Mouse (Mus musculus): ENCODE results near the gene Nrxn1. TPM values are rescaled to one million over a fixed set of nuclear protein-coding genes. Genes with fewer than 3 reads are reported as not detected.

The Nrxn1 gene
- polyA plus RNA-seq, 1 experiment, result not detected

- no peak for TF ChIP-seq GATA1 (IDR thresholded peaks at IDR 0.05; ENCODE audit: low read length)
These were observed 295.9 kb downstream of the Nrxn1 start for GRCm38 (mm10) chr17:90796974-90797373.

DNA sequence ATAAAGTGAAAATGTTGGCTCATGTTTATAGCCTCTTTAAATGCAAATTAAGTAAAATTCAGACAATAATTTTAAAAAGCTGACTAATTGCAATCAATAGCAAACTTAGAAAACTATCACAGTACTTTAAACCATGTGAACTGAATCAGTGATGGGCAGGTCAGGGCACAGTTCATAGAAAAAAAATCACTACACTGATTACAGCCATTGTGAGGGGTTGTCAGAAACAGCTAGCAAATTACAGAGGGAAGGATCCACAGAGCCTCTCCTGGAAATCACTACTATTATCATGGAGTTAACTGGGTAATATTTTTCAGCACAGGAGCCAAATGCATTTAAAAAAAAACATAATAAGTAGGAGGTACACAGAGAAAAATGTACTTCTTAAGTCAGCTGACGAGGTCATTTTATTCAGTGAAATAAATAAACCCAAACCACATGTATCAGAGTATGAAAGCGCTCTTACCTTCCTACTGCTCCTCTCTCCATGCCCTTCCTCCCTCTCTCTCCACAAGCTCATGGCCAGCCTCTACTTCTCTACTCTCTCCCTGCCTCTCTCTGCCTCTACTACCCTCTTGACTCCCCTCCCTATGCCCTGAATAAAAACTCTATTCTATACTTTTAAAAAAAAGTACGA lies 304.3 kb downstream of the Nrxn1 start:
- TF ChIP-seq GATA1 (IDR thresholded peaks at IDR 0.05; ENCODE audit: low read length), result no peak

GRCm38 (mm10) chr17:90788040-90788439 lies 304.8 kb downstream of the Nrxn1 start:
- TF ChIP-seq GATA1 (IDR thresholded peaks at IDR 0.05; ENCODE audit: low read length), result no peak

- TF ChIP-seq GATA1 (IDR thresholded peaks at IDR 0.05; ENCODE audit: low read length), result no peak
These were observed 305.6 kb downstream of the Nrxn1 start for GRCm38 (mm10) chr17:90787121-90787788.

- no peak for TF ChIP-seq GATA1 (IDR thresholded peaks at IDR 0.05; ENCODE audit: low read length)
These were observed 312.4 kb downstream of the Nrxn1 start for GRCm38 (mm10) chr17:90780481-90780880.

DNA sequence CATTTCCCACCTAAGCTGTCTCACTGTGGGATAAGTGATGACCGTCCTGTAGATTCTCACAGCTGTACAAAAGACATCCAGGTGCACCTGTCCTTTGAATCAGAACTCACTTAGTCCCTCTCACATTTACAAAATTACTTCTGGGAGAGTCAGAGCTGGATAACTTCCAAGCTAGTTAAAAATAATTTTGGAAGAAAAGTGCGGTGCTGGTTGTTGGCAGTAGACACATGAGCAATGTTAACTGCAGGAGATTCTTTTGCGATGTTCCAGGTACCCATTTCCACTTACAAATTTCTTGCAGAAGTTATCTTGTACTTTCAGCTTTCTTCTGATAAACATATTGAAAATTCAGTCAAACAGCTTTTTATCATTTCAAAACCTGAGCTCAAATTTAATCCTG lies 317.5 kb downstream of the Nrxn1 start:
- no peak for TF ChIP-seq GATA1 (IDR thresholded peaks at IDR 0.05; ENCODE audit: low read length)

DNA sequence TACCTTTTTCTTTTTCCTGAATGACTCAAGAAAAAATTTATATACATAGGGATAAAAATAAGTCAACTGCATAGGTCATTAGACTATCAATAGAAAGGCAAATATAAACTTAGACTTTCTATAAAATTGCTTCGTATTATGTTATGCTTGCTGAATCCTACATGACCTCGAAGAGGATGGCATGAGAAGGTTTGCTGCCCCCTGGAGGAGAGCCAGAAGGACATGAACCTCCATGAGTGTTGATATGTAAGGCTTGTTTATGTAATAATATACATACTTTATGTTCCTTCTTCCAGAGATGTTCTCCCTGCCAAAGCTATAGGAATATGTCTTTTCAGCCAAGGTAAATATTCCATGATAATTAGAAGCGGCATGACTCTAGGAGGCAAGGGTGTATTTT lies 319.6 kb downstream of the Nrxn1 start:
- TF ChIP-seq GATA1 (IDR thresholded peaks at IDR 0.05; ENCODE audit: low read length), result no peak

DNA sequence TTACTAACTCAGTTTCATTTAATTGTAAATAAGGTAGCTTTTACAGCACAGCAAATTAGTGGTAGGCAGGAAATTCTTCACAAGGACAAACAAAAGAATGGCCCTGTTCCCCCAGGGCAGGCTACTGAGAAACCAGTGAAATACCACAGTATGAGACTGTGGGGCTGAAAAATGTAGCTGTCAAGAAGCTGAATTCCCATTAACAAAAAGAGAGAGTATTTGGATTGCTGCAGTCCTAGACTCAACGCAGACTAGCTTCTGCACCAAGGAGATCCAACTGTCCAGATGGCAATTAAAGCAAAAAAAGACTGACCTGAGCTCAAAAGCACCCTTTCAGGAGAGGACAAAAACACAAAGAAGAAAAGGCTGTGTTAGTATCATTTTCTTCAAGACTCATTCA lies 324.7 kb downstream of the Nrxn1 start:
- no peak for TF ChIP-seq GATA1 (IDR thresholded peaks at IDR 0.05; ENCODE audit: low read length)

DNA sequence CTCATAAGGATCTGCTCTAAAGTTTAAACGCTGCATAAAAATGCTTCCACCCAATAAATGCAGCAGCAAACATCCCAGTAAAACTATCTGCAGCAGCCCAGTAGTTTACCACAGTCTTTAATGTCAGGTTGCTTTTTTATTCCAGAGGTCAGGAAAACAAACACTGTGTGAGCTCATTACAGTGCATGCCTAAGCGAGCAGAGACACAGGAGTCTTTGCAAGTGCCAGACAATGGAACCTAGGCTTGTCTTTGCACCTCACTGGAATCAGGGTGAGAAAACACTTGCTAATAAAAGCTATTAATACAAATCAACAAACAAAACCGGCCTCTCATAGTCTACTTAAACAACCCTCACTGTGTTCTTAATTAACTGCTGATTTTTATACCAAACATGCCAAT lies 365.7 kb downstream of the Nrxn1 start:
- TF ChIP-seq GATA1 (IDR thresholded peaks at IDR 0.05; ENCODE audit: low read length), result no peak

GRCm38 (mm10) chr17:90704773-90705172 lies 388.1 kb downstream of the Nrxn1 start:
- no peak for TF ChIP-seq GATA1 (IDR thresholded peaks at IDR 0.05; ENCODE audit: low read length)

DNA sequence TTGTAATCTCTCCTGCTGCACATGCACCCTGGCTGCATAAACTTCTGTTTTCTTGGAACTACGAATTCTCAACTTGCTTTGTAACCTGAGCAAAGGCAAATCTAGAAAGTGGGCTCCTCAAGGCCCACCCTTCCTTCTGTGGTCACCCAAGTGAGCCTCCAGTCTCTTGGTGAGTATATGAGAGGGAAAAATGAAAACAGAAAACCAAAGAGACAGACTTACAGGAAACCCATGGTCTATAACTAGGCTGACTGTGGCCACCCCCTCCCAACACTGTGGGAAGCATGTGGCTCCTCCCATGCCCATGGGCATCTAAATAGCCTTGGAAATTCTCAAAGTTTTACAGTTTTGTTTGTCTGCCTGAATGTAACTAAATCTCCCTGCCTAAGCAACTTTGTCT lies 390.2 kb downstream of the Nrxn1 start:
- no peak for TF ChIP-seq GATA1 (IDR thresholded peaks at IDR 0.05; ENCODE audit: low read length)

DNA sequence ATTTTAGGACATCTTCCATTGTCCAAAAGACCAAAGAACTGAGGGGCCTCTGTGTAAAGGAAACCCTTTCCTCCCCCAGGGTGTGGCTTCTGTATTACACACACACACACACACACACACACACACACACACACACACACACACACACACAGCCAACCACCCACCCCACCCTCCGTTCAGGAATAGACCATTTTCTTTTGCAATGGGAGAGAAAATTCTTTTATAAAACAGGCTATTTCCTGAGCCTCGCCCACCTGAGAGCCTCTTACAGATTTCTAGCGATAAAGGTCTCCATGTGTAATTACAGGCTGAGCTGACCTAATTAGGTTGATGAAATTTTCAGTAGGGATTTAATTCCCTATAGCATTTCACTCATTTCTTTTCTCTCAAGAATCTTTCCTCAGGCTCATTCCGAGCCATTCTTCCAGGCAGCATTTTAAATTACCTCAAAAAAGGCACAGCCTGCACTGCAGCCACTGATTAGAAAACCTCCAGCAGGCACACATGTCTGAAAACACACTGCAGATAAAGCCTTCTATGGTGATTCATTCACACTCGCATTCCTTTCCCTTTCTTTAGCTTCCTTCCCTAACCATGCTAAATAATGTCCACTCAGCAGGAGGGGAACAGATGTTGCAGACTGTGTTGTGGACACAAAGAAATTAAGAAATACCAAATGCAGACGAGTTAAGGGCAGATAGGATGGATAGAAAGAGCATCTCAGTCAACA lies 396.6 kb downstream of the Nrxn1 start:
- TF ChIP-seq GATA1 (IDR thresholded peaks at IDR 0.05; ENCODE audit: low read length), result no peak

- no peak for TF ChIP-seq GATA1 (IDR thresholded peaks at IDR 0.05; ENCODE audit: low read length)
These were observed 397.7 kb downstream of the Nrxn1 start for GRCm38 (mm10) chr17:90695086-90695584.

GRCm38 (mm10) chr17:90684172-90684571 lies 408.7 kb downstream of the Nrxn1 start:
- no peak for TF ChIP-seq GATA1 (IDR thresholded peaks at IDR 0.05; ENCODE audit: low read length)

- TF ChIP-seq GATA1 (IDR thresholded peaks at IDR 0.05; ENCODE audit: low read length), result no peak
These were observed 411.9 kb downstream of the Nrxn1 start for GRCm38 (mm10) chr17:90681019-90681418.

GRCm38 (mm10) chr17:90676676-90677075 lies 416.2 kb downstream of the Nrxn1 start:
- TF ChIP-seq GATA1 (IDR thresholded peaks at IDR 0.05; ENCODE audit: low read length), result no peak
